Mouse (Mus musculus) skeletal muscle tissue, adult 2 months (tissue): ENCODE results near the gene Ccdc24.

Source experiments
- DNase-seq: peaks from one replicate; pipeline ENCODE4 v3.0.0-alpha.2; 2012; ENCODE audit warnings: low read depth, low spot score

The Ccdc24 gene

DNA sequence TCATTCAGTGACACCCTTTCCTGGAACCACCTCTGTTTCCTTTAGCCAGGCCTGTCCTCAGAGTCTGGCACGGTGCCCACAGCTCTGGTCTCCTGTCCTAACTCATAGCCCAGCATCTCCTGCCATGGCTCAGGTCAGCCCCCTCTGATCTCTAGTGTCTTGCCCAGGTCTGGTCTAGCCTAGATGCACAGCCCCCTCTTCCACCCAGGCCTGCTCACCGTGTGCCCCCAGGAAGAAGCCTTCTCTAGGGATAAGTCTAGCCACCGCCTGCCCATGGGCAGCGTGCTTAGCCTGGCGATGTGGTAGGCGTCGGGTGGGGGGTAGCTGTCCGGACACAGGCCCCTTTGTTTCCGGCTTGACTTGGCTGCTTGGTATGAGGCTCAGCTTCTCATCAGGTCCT, 17.2 kb downstream of the Ccdc24 start:
- no peak for DNase-seq

DNA sequence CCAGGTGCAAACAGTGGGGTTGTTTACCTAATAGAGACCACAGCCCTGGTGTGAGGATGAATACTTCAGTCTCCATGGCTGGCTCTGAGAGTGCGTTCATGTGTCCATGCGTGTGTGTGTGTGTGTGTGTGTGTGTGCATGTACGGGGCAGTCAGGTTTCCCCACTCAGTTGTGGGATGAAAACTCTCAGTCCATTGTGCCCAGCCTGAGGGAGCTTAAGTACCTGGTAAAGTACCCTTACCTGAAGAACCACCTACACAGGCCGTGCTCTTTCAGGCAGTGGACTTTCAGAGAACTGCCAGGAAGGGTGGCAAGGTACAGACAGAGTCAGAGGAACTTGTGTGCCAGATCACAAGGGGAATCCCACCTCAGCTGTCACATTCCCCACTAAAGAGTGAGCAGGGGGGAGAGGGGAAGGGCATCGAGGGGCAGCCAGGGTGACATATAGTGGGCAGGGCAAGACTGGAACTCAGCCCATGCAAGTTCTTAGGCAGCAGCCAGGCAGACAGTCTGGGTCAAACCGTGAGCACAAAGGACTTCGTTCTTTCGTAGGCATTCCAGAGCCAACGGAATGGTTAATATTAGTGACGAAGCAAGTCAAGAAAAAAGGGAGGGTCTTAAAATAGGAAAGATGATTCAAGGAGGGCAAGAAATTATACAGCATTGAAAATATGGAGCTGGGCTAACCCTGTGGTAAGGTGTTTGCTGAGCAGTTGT, 20.0 kb downstream of the Ccdc24 start:
- DNase-seq, result no peak

DNA sequence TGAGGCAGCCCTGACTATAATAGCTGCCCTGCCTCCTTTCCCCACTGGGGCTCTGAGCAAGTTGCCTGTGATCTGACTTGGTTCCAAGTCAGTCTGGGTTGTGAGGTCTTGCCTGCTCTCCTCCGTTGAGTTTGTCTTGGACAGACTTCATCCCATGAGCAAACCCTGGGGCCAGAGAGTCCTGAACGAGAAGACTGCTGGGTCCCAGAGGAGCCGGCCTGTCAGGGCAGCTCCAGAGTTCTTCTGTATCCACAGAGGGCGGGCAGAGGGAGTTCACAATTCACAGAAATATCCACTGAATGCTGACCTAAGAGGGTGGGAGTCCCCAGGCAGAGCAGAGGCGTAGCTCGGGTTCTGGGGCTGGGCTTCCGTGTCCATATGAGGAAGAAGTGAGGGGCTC, 21.5 kb downstream of the Ccdc24 start:
- DNase-seq, result peak; percentile 55

- DNase-seq, result peak; percentile 74
These were observed 22.2 kb downstream of the Ccdc24 start for GRCm38 (mm10) chr4:117850176-117850575.

DNA sequence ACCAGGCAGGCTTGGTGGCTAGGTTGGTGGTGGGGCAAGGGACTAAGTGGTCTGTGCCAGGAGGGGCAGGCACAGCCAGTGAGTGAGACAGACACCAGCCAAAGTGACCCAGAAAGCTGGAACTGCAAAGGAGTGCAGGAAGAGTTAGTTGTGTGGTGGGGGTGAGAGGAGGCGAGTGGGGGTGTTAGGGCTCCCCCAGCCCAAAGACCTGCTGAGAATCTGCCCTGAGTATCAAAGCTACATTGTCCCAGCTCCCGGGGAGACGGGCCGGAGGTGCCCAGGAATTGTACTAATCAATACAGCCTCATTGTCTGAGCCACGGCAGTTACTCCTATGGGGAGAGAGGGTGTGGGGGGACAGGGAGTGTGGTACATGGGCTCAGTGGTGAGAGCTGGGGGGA, 22.9 kb downstream of the Ccdc24 start:
- DNase-seq, result no peak

- no peak for DNase-seq
These were observed 23.3 kb downstream of the Ccdc24 start for GRCm38 (mm10) chr4:117849063-117849462.

DNA sequence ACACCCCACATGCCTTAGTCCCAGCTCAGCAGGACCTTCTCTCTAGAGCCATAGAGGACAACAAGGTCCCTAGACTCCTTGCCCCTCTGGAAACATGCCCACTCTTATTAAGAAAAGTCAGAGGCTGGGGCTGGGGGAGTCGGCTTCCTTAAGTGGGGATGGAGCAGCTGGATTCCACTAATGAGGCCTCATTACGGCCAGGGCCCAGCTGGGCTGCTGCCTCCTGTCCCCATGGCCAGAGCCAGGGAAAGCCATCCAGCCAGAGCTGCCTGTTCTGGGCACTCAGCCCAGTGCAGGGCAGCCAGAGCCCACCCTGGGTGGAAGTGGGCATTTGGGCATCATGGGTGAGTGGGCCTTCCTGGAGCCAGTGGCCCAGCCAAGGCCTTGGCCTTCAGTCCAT, 25.3 kb downstream of the Ccdc24 start:
- no peak for DNase-seq

- no peak for DNase-seq
These were observed 26.1 kb downstream of the Ccdc24 start for GRCm38 (mm10) chr4:117846261-117846660.

DNA sequence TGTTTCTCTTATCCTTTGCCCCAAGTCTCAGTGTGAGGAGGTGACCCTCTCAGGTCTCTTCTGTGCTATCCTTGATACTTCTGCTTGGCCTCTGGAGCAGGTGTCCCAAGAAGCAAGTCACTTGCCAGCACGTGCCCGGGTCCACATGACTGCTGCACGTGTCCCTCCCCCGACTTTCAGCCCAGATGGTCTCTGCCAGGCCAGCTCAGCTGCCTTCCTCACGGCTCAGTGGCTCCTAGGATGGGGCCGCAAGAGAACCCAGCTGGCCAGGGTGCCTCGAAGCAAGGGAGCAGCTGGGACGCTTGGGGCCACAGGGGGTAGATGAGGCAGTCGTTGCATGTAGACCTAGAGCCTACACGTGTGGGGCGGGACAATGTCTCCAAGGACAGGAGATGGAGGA, 27.0 kb downstream of the Ccdc24 start:
- DNase-seq, result no peak

DNA sequence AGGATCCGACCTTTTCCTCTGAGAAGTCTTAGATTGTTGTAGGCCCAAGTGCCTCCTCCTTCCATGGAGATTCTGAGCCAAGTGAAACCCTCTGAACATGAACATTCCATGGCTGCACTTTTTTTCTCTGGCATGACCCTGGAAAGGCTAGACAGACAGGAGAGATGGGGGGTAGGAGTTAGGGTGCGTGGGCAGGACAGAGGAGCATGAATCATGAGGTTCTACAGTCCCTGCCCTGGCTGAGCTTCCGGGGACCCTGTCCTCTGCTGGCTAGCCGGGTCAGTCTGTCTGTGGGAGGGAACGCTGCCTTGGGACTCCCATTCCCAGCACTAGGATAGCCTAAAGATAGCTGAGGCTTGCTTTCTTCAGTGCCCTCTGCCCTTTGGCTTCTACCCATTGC, 27.9 kb downstream of the Ccdc24 start:
- no peak for DNase-seq

DNA sequence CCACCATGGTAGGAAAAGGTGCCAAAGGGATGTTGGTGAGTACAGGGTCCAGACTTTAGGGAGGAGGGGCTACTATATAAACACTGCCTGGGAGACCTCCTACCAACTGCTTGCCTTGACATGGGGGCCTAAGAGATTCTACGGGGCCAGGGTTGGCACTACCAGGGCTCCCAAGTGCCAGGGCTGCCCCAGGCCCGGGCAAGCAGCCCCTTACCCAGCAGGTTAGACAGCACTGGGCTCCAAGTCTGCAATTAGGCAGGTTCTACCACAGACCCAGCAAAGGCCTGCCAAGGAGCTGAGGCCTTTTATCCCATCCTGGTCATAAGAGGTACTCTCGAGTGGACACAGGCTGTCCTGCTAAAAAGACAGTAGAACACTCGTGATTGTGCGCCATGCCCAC, 29.3 kb downstream of the Ccdc24 start:
- DNase-seq, result no peak

- no peak for DNase-seq
These were observed 30.8 kb downstream of the Ccdc24 start for GRCm38 (mm10) chr4:117841566-117841965.

DNA sequence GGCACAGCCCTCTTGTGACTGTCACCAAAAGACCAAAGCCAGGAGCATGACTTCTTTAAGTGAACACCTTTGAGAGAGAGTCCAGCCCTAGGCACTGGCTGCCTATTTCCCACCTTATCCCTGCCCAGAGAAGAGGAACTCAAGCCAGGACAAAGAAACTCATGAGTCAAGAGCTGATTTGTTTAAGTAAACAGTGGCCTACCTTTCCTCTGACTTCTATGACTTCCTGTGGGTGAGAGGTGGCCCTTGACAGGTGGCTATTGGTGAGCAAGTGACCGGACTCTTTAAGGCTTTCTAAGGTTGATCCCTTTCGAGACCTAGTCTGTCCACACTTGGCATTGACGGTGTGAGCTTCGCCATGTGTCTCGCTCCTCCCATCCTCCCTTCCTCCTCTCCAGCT, 31.5 kb downstream of the Ccdc24 start:
- no peak for DNase-seq

DNA sequence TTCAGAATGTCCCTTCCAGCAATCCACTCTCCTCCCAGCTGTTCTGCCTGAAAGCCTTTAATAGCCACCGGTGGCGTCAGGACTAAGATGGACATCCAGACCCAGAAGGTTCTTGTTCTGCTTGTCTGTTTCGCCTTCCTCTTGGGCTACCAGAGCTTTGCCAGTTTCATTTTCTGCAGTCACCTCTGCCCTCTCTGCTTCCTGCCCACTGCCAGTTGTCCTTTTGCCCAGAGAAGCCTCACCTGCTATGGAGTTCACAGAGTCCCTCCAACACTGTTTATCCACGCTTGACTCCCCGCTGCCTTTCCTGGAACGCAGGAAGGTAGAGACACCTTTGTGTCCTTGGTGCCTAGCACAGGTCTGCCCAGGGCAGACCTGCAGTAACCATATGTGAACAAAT, 33.0 kb downstream of the Ccdc24 start:
- DNase-seq, result no peak

- no peak for DNase-seq
These were observed 35.1 kb downstream of the Ccdc24 start for GRCm38 (mm10) chr4:117837271-117837670.

GRCm38 (mm10) chr4:117836204-117836767, 36.1 kb downstream of the Ccdc24 start:
- peak; percentile 80 for DNase-seq

- DNase-seq, result no peak
These were observed 36.7 kb downstream of the Ccdc24 start for GRCm38 (mm10) chr4:117835531-117836111.

DNA sequence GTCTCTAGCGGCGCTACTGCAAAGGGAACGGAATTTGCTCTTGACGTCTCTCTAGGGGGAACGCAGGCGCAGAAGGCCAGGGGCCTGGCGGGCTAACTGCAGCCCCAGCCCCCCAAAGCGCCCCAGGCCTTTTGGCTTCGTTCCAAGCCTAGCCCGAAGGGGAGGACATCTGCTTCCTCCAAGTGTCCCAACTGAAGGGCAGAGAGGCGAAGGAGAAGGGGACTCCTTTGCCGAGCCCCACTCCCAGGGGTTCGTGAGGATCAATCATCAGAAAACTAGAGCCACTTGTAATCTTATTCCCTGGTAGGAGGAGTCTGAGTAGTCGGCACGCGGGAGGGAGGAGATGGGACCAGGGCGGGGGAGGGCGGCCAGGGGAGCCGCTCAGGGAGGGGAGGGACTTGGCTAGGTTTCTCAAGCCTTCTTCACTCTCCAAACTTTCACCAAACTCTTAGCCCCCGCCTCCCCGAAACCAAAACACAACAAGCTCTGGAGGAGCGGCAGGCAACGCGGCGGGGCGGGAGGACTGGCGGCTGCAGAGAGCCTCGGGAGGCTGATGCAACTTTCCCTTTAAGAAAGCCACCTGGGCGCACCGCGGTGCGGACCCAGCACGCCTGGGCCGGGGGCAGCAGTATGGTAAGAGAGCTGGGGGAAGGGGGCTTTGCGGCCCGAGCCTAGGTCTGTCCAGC, 37.4 kb downstream of the Ccdc24 start:
- DNase-seq, result peak; percentile 66

DNA sequence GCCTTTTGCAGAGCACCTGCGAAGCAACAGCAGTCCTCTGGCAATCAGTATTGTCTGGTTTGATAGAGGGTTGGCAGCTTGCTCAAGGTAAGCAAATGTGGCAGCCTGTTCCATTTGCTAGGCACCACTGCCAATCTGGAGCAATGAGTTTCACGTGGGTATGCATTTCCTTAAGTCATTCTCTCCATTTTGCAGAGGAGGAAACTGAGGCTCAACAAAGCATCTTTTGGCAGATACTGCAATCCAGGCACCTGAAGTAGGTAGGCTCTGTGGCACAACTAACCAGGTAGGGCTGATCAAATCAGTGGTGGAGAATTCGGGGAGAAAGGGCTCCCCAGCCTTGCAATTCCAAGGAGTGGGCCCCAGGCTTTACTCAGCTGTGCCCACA, 37.9 kb downstream of the Ccdc24 start, which contains the start of gene Slc6a9:
Slc6a9 (plus strand) TSS at position 50 of the 388 bp plus-strand sequence.
- no peak for DNase-seq

DNA sequence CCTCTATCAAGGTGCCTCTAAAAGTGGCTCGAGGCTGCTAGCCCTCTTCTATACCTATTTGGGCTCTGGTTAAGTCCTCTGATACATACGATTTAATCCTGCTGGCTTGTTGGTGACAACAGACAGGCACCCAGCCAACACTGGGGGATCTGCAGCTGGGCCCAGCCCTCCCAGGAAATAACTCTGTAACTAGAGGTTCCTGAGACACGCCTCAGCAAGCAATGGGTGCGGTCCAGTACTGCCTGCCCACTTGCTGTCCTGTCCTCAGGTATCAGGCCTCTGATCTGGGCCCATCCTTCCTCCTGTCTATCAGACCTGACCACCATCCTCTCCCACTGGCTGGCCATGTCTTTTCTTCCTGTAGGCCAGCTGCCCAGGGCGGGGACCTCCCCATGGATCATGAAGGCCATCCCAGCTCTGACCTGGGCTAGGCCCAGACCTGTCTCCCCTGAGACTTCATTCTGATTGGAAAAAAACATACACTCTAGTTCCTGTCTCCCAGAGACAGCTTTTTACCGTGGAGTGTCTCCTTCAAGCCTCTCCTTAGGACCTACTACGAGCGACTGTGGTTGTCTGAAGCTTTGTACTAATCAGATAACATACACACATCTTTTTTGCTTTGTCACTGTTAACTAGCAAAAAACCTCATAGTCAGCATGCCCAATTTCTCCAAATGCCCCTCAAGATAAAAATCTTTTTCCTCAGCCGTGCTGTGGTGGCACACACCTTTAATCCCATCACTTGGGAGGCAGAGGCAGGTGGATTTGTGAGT, 40.3 kb downstream of the Ccdc24 start:
- DNase-seq, result peak; percentile 25

- peak; percentile 81 for DNase-seq
These were observed 40.9 kb downstream of the Ccdc24 start for GRCm38 (mm10) chr4:117831499-117831898.

DNA sequence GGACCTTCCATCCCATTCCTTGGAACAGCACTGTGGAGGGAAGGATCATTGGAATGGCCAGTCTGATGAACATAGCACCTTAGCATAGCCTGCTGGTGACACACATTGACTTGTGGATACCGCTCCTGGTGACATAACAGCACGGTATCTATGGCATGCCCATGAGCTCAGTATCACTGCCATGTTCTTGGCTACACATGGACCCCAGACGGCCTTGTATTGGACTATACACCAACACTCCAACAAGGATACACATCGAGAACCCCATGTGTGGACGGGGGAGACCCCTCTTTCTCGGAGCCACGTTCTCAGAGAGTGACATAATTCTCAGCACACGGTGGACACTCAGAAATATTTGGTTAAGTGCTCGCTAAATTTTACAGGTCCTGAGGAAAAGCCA, 41.6 kb downstream of the Ccdc24 start:
- DNase-seq, result no peak
